Mouse (Mus musculus): ENCODE measurements around the gene Ccnjl. TPM values are rescaled to one million over a fixed set of nuclear protein-coding genes. Genes with fewer than 3 reads are reported as not detected.

Gene Ccnjl
- polyA plus RNA-seq, 1 experiment from 2014 or later: 22.6 TPM

DNA sequence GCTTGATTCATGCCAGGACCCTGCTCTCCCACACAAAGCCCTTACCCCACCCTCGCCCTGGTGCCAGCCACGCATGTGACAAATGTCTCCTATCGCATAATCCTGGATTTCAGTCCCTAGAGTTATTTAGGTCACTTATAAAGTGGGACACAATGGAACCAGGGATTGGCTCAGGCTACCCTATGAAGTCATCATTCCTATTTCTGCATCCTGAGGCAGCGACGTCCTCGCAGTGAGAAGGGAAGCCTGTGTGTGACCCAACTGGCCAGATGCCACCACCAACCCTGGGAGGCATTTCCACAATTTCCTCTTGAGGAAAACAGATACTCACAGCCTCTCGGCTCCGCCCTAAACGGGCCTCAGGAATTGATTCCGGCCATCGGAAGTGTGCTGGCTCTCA lies 41.0 kb downstream of the Ccnjl start:
- Histone ChIP-seq H3K4me3 (replicated peaks) (no peak overlapping the region), H3K9ac (replicated peaks) (no peak overlapping the region)

DNA sequence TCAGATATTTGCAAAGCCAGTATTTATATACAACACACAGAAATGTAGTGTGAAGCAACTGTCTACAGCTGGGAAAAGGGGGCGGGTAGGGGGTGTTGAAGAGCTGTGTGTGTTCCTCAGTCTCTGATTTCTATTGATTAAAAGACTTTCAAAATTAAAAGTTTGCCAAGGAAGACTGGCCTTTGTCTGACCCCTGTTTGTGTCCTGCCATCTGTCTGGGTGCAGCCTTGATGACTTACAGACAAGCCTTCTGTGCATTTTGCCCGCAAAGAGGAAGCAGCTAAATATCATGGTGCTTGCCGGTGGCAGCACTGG lies 46.4 kb downstream of the Ccnjl start:
- peaks cover 26% of the 10 kb centered on the region for H3K36me3 ChIP-seq
- no peak; the same call in 1 of the 2 replicates for ATAC-seq (ENCODE audit: insufficient number of reproducible peaks, insufficient read depth, low FRiP score, low TSS enrichment, low read depth)
- 16% methylated on average over 3 of the region's 3 CpGs for WGBS
- 0 out of 2 replicates have a peak overlapping the region, but pooled peaks have one; percentile 27 for H3K9ac ChIP-seq (replicated peaks)
- no peaks in the 10 kb centered on the region for H3K27me3 ChIP-seq
- H3K9me3 ChIP-seq: no peaks in the 10 kb centered on the region
- no peak overlapping the region for H3K4me3 ChIP-seq (replicated peaks)
- peak overlapping the region; percentile 73 for H3K27ac ChIP-seq
- H3K4me2 ChIP-seq: no peak overlapping the region
- peaks cover 13% of the 10 kb centered on the region for H3K4me1 ChIP-seq (replicated peaks)

More for the DNA sequence above, 41.0 kb downstream of the Ccnjl start:
- ATAC-seq (ENCODE audit: insufficient number of reproducible peaks, insufficient read depth, low FRiP score, low TSS enrichment, low read depth): no peak
- Histone ChIP-seq H3K36me3 (peaks cover 25% of the 10 kb centered on the region), H3K4me1 (replicated peaks) (peaks cover 21% of the 10 kb centered on the region), H3K27ac (peak overlapping the region; percentile 56; the same call in 1 of the 2 replicates), H3K27me3 (no peaks in the 10 kb centered on the region), H3K9me3 (no peaks in the 10 kb centered on the region), H3K4me2 (no peak overlapping the region)
- 85% methylated on average over 11 of the region's 11 CpGs for WGBS

DNA sequence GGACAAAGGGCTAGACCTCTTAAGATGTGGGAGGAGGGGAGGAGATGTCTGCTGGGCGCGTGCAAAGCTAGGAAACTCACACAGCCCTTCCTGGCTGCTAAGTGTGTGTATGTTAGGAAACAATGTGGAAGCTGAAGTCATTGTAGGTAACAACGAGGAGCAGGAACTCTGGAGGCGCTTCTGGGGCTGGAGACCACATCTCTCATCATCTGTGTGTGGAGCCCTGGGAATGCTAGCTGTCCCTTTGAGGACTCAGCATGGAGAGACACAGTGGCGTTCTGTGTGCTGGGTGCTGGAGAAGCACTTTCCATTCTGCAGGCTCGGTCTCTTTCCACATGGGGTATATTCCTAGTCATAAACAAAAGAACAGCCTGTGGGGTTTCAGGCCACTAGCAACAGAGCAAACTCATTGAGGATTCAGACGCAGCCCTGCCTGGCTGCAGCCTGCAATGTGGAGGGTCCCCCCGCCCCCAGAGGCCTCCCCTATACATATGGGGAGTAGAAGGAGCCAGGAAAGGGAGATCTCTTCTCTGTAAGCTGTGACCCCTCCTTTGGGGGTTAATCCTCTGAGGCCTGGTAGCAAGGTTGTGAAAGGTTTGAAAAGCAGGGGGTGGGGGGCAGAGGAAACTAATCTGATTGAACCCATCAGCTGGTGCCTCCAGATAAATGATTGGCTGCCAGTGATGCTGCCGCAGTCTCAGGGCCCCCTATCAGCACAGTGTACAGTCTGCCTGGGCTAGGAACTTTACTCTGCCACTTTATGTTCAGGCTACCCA lies 47.0 kb downstream of the Ccnjl start:
- Histone ChIP-seq H3K9me3 (no peaks in the 10 kb centered on the region), H3K27me3 (no peaks in the 10 kb centered on the region), H3K9ac (replicated peaks) (0 out of 2 replicates have a peak overlapping the region, but pooled peaks have one; percentile 27), H3K27ac (peak overlapping the region; percentile 73), H3K4me3 (replicated peaks) (no peak overlapping the region), H3K4me2 (peak overlapping the region; percentile 2; the same call in 1 of the 2 replicates), H3K36me3 (peaks cover 26% of the 10 kb centered on the region), H3K4me1 (replicated peaks) (peaks cover 13% of the 10 kb centered on the region)
- WGBS: 18% methylated on average over 9 of the region's 9 CpGs
- peak; percentile 67; the same call in 1 of the 2 replicates for ATAC-seq (ENCODE audit: insufficient number of reproducible peaks, insufficient read depth, low FRiP score, low TSS enrichment, low read depth)

DNA sequence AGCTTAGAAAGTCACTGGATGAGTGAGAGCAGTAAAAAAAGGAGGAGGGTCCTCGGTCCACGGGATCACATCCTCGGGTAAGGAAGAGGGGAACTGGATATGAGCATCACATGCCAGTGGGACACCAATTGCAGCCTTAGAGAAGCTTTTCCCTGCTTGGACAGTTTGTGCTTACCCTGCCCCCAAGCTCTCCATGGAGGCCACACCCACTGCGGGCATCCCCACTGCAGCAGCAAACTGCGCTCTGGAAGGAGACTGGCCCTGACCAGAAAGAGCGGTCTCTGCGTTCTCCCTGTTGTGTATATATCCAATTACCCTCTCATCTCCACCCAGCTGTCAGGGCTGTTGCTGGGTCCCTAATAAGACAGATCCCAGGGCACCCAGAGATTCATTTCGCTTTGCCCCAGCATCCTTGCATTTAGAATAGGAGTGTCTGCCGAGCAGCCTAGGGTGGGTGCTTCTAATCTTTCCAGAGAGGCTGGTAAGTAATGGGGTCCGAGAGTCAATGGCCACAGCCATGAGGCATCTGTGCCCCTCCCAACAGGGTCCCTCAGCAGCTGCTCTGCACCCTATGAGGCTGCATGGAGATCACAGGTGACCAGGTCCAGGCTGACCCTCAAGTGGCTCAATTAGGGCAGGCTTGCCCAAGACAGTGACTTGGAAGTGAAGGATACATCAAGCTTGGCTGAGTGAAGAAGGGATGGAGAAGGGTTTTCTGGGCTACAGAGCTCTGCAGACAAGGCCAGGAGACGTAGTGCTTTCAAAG lies 49.3 kb downstream of the Ccnjl start:
- peaks cover 13% of the 10 kb centered on the region for H3K4me1 ChIP-seq (replicated peaks)
- H3K9ac ChIP-seq (replicated peaks): no peak overlapping the region
- H3K4me3 ChIP-seq (replicated peaks): no peak overlapping the region
- no peak overlapping the region for H3K4me2 ChIP-seq
- no peaks in the 10 kb centered on the region for H3K9me3 ChIP-seq
- 58% methylated on average over 11 of the region's 11 CpGs for WGBS
- H3K27me3 ChIP-seq: no peaks in the 10 kb centered on the region
- no peak for ATAC-seq (ENCODE audit: insufficient number of reproducible peaks, insufficient read depth, low FRiP score, low TSS enrichment, low read depth)
- H3K36me3 ChIP-seq: peaks cover 46% of the 10 kb centered on the region
- H3K27ac ChIP-seq: no peak overlapping the region

DNA sequence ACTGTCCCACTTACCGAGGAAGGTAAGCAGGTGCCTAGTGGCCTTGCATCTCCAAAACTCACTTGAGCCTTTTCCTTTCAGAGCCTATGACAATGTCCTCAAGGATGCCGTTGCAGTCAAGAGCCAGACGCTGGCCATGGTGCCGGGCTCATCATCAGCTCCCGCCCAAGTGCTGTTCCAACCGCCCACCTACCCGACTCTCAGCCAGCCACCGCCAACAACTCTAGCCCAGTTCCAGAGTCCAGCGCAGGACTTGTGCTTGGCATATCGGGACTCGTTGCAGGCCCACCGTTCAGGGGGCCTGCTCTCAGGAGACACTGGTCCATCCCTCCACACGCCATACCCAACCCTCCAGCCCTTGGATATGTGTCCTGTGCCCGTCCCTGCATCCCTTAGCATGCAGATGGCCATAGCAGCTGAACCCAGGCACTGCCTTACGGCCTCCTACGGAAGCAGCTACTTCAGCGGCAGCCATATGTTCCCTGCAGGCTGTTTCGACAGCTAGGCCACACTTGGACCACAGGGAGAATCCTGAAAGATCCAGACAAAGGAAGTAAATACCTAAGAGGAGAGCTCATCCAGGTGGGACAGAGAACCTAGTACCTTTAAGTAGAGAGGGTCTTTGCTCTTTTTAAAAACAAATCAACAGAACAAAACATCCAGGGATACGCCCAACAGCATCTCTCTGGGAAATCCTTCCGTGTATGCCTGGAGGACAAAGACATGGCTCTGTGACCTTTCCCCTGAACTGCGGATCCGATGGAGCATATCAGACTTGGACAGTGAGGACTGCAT lies 56.8 kb downstream of the Ccnjl start:
- Histone ChIP-seq H3K9ac (replicated peaks) (no peak overlapping the region), H3K4me2 (no peak overlapping the region), H3K4me1 (replicated peaks) (no peaks in the 10 kb centered on the region), H3K36me3 (peaks cover 83% of the 10 kb centered on the region), H3K9me3 (no peaks in the 10 kb centered on the region), H3K27me3 (no peaks in the 10 kb centered on the region), H3K27ac (no peak overlapping the region), H3K4me3 (replicated peaks) (no peak overlapping the region)
- ATAC-seq (ENCODE audit: insufficient number of reproducible peaks, insufficient read depth, low FRiP score, low TSS enrichment, low read depth): no peak
- WGBS: 93% methylated on average over 22 of the region's 22 CpGs

DNA sequence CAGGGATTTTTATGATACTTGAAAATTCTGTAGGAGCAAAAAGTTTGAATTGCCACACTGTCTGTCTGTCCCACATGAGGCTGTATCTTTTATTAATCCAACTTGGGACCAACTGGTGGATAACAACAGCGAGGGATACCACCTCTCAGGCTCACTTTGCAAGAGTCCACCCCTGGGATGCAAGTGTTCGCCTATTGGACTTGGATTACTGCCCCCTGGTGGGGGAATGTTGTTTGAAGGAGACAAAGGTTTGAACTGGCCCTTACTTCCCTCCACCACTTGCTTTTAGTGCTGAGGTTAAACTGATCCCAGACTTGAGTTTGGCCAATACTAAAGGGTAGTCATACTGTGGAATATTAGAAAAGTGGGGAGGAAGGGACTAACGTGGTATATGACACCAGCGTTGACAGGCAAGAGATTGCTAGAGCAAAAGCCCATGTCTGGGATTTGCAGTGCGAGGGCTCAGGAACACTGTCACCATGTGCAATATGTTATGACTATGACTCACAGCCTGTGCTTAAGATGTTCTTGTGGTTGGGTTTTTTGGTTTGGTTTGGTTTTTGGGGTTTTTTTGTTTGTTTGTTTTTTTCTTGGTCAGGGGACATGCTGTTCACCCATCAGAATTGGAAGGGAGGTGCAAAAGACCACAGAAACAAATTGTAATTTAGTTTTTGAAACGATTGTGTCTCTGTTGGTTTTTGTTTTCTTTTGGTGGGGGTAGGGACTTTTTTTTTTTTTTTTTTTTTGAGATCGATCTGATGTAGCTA lies 57.9 kb downstream of the Ccnjl start, which contains the start of gene 4933415A04Rik:
Gene 4933415A04Rik (plus strand): TSS at position 717 of the 767 bp plus-strand sequence.
- Histone ChIP-seq H3K4me1 (replicated peaks) (no peaks in the 10 kb centered on the region), H3K27ac (no peak within 1 kb of the TSS), H3K4me3 (replicated peaks) (no peak within 1 kb of the TSS), H3K9me3 (no peaks in the 10 kb centered on the region), H3K9ac (replicated peaks) (no peak within 1 kb of the TSS), H3K4me2 (no peak within 1 kb of the TSS), H3K27me3 (no peaks in the 10 kb centered on the region), H3K36me3 (peaks cover 73% of the 10 kb centered on the region)
- no peak for ATAC-seq (ENCODE audit: insufficient number of reproducible peaks, insufficient read depth, low FRiP score, low TSS enrichment, low read depth)
- WGBS: 75% methylated on average over 7 of the region's 7 CpGs

DNA sequence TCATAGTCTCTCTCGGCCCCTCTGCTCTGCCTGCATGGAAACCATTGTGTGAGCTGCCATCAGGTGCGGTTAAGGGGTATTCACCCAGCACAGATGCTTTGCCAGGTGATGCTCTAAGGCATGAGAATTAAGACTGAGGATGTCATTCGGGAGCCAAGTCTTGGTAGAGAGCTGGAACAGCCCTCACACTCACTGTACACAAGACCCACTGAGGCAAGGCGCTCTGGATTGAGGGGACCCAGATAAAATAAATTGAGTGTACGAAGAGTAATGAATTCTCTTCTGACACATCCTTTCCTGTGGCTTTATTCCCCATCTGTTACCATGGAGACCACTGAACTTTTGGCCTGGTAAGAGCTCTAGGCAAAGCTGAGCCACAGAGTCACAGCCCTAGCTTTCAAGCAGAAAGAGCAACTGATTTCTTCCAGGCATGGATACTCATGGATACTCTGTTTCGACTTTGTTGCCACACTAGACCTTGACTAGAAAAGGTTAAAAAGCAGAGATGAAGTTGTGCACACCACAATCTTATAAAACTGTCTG lies 61.0 kb downstream of the Ccnjl start:
- Histone ChIP-seq H3K4me2 (no peak overlapping the region), H3K9me3 (no peaks in the 10 kb centered on the region), H3K36me3 (peaks cover 44% of the 10 kb centered on the region), H3K27me3 (no peaks in the 10 kb centered on the region), H3K4me3 (replicated peaks) (no peak overlapping the region), H3K4me1 (replicated peaks) (no peaks in the 10 kb centered on the region), H3K27ac (no peak overlapping the region), H3K9ac (replicated peaks) (no peak overlapping the region)
- WGBS: 54% methylated on average over 6 of the region's 6 CpGs
- ATAC-seq (ENCODE audit: insufficient number of reproducible peaks, insufficient read depth, low FRiP score, low TSS enrichment, low read depth): no peak

DNA sequence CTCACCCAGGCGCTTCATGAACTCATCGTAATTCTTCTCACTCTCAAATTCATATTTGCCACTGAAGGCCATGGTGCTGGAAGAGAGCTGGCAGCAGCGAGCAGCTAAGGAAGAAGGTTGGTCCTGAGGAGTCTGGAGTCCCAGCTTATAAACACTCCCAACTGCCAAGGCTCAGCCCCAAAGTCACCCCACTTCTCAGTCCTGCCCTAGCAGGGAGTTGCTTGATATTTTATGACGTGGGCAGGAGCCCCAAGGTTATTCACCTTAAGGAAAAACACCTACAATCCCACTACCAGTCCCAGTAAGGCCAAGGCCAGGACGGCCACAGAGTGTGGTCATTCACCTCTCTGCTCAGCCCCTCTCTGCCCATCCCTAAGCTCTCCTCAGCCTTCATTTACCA lies 72.9 kb downstream of the Ccnjl start, which contains the start of gene Fabp6:
Gene Fabp6 (minus strand): TSS at position 101 of the 400 bp plus-strand sequence.
- Histone ChIP-seq H3K4me3 (replicated peaks) (no peak within 1 kb of the TSS), H3K36me3 (no peaks in the 10 kb centered on the region), H3K9ac (replicated peaks) (no peak within 1 kb of the TSS), H3K4me2 (no peak within 1 kb of the TSS), H3K27me3 (no peaks in the 10 kb centered on the region), H3K27ac (no peak within 1 kb of the TSS), H3K9me3 (no peaks in the 10 kb centered on the region), H3K4me1 (replicated peaks) (no peaks in the 10 kb centered on the region)
- WGBS: 88% methylated on average over 5 of the region's 5 CpGs
- ATAC-seq (ENCODE audit: insufficient number of reproducible peaks, insufficient read depth, low FRiP score, low TSS enrichment, low read depth): no peak

DNA sequence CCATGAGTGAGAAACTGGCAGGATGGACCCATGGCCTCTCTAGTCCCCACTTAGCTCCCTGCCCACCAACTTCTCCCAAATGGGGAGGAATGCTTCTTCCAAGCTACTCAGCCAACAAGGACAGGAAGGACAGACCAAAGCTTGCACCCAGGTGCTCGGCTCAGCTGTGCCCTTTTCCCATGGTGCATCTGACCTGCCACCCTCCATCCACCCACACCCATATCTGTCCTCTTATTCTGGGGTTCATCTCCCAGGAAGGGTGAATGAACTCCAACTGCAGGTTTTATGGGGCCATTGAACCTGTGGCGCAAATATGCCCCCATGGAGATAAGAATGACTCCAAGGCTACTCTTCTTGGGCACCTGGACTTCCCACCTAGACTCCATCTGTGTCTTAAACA lies 75.6 kb downstream of the Ccnjl start:
- Histone ChIP-seq H3K4me2 (no peak overlapping the region), H3K9me3 (no peaks in the 10 kb centered on the region), H3K27ac (no peak overlapping the region), H3K27me3 (no peaks in the 10 kb centered on the region), H3K4me3 (replicated peaks) (no peak overlapping the region), H3K4me1 (replicated peaks) (no peaks in the 10 kb centered on the region), H3K36me3 (no peaks in the 10 kb centered on the region), H3K9ac (replicated peaks) (no peak overlapping the region)
- 89% methylated on average over 2 of the region's 2 CpGs for WGBS
- no peak for ATAC-seq (ENCODE audit: insufficient number of reproducible peaks, insufficient read depth, low FRiP score, low TSS enrichment, low read depth)

DNA sequence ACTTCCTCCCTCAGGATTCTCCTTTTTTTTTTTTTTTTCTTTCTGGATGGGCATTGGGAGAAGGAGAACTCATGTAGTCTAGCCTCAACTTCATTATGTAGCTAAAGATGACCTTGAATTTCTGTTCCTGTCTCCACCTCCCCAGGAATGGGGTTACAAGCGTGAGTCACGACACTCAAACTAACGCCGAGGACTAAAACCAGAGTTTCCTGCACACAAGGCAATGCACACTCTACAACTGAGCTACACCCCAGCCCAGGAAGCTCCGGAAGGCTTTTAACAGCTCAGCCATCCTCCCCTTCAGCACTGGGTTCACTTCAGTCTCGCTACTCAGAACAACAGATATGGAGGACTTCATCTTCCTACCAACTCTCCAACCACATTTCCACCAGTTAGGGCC lies 76.3 kb downstream of the Ccnjl start:
- no peak for ATAC-seq (ENCODE audit: insufficient number of reproducible peaks, insufficient read depth, low FRiP score, low TSS enrichment, low read depth)
- Histone ChIP-seq H3K9me3 (no peaks in the 10 kb centered on the region), H3K27me3 (no peaks in the 10 kb centered on the region), H3K9ac (replicated peaks) (no peak overlapping the region), H3K4me2 (no peak overlapping the region), H3K4me3 (replicated peaks) (no peak overlapping the region), H3K4me1 (replicated peaks) (no peaks in the 10 kb centered on the region), H3K27ac (no peak overlapping the region), H3K36me3 (no peaks in the 10 kb centered on the region)
- WGBS: 89% methylated on average over 6 of the region's 6 CpGs
